Mouse (Mus musculus): ENCODE data around the gene Dgkh.

Gene Dgkh

DNA sequence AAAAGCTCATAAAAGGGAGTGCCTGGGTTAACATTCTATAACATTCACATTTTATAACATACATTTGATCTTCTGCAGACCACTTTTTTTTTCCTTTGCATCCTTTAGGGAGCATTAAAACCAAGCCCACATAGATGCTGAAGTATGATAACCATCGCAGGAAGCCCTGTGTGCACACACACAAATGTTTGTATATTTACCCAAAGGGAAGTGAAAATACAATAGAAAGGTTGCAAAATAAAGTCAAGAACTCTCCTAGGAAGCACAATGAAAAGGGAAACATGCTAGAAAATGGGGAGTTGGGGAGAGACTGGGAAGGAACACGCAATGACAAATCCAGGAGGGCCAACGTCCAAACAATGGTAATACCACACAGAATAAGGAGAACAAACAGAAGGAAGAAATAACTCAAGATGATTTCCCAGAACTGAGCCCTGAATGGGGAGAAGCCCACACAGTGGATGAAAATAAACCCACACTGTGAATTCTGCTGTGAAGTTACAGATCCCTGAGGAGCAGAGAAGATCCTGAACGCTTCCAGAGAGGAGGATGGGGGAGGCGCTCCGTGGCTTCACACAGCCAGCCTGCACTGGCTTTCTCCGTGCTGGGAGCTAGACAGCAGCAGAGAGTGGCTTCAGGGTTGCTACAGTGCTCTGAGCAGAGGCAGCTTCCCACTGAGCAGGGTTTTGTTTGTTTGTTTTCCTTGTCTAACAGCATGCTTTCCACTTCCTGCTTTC lies 54.6 kb downstream of the Dgkh start:
- no peak for DNase-seq (ENCODE audit: low spot score in 2 of 2)

DNA sequence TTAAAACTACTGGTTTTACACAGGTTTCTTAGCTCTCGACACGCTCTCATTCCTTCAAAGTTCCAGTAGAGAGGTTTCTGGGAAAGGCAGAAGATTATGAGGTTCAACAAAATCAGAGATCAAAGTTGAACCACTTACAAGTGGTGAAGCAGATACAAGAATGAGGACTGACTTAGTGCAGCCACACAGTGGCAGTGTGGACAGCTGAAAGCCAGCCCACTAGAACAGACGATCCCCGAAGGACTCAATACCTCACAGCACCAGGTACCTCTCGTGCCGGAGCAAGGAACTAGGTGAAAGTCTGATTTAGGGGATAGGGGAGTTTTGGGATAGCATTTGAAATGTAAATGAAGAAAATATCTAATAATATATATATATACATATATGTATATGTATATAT lies 56.1 kb downstream of the Dgkh start:
- DNase-seq (ENCODE audit: low spot score in 2 of 2), result no peak

DNA sequence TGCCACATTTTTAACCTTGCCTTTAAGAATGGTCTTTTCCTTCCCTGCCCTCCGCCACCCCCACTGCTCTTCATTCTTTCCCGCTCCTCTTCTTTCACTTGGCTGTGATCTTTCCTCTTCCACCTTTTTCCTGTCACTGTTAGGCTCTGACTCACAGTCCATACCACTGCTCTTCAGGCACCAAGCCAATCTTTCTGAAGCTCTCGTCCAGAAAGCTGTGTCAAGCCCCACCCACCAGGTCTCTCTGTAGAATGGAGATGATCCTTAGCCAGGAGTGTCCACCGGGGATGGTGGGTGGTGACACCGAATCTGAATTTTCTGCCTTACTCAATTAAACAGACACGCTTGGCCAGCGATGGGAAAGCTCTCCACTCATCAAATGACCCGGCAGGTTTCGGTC lies 58.0 kb downstream of the Dgkh start:
- DNase-seq (ENCODE audit: low spot score in 2 of 2), result no peak

DNA sequence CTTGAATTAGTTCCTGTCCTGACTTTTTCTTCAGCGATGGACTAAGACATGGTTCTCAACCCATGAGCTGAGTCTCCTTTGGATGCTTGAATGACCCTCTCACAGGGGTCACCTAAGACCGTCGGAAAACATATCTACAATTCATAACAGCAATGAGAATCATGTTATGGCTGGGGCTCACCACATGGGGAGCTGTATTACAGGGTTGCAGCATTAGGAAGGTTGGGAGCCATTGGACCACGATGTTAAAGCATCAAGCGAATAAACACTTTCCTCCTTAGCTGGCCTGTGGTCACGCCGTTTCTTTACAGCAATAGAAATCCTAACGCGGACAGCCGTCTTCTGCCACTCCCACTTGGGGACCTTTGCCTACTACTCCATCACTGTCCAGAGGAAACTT lies 62.6 kb downstream of the Dgkh start:
- DNase-seq (ENCODE audit: low spot score in 2 of 2), result no peak

DNA sequence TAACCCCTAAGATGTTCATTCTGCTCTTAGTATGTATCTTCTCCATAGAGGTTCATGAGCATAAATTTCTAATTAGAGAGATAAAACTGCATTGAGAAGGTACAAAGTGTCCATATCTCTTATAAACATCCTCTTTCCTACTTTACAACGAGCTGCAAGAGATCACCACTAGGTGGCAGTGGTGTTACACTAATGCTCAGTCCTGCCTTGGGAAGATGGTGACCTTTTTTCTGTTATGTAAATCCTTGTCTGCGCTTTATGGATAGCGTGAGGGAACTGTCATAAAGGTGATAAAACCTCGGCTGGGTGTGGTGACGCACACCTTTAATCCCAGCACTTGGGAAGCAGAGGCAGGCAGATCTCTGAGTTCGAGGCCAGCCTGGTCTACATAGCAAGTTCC lies 64.3 kb downstream of the Dgkh start:
- peak; percentile 57 to 60 for DNase-seq (ENCODE audit: low spot score in 2 of 2)

DNA sequence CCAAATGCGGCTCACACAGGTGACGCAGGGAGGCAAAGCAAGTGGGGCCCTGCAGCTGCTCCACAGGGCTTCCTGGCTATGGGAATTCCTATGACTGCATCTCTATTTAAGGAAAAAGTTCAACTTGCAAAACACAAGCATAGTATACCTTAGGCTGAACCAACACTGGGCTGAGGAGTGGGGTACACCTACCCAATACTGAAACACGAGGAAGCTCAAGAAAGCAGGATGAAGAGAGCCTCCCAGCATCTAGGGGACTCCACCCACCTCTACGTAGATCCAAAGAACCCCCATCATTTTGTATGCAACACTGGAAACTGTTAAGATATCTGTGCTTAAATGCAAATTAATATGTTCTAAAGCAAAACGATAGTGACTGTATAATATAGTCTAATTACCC lies 64.8 kb downstream of the Dgkh start:
- DNase-seq (ENCODE audit: low spot score in 2 of 2), result no peak

DNA sequence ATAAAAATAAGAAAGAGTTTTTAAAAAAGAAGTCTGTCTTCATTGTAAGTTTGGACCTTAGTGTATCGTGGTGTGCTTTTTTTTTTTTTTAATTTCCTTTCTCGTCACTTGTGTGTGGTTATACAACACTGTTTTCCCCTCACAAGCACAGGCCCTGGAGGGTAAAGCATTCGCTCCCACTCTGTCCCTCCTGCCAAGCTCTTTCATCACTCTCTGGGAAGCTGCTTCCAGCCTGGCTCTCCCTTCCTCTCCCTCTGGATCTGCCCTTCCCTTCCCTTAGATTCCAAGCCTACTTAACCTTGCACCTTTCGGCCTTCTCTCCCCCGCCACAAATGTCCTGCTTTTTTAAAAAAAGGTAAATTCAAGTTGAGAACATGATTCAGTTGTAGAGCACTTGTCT lies 69.9 kb downstream of the Dgkh start:
- DNase-seq (ENCODE audit: low spot score in 2 of 2), result no peak

DNA sequence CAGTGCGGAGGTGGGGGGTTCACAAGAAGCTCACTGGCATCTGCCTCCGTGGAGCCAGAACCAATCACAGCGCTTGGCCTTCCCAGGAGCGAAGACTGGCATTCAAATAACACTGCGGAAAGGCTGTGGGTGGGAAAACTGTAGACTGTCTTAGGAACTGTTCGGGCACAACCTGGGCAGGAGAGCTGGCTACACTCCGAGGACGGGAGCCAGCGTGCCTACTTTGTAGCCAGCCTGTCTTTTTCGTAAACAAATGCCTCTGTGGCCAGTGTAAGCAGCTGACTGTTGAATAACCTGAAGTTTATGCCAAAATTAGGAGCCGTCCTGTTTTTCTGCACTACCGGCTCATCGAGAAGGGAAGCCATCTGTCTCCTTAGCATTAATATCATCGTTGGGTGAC lies 71.1 kb downstream of the Dgkh start:
- no peak for DNase-seq (ENCODE audit: low spot score in 2 of 2)

DNA sequence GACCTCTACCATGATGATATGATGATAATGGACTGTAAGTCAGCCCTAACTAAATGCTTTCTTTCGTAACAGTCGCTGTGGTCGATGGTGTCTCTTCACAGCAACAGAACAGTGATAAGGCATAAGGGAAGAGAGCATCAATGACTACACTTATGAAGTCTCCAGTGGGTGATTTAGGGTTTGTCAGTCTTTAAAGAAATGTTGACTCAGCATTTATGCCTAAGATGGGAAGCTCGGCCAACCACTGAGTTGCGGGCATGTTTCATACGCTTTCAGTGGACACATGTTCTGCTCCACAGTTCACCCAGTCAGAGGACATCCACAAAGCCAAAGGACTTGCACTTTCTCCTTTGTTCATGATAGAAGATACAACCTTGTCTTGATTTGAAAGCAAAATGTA lies 73.9 kb downstream of the Dgkh start:
- DNase-seq (ENCODE audit: low spot score in 2 of 2), result no peak

DNA sequence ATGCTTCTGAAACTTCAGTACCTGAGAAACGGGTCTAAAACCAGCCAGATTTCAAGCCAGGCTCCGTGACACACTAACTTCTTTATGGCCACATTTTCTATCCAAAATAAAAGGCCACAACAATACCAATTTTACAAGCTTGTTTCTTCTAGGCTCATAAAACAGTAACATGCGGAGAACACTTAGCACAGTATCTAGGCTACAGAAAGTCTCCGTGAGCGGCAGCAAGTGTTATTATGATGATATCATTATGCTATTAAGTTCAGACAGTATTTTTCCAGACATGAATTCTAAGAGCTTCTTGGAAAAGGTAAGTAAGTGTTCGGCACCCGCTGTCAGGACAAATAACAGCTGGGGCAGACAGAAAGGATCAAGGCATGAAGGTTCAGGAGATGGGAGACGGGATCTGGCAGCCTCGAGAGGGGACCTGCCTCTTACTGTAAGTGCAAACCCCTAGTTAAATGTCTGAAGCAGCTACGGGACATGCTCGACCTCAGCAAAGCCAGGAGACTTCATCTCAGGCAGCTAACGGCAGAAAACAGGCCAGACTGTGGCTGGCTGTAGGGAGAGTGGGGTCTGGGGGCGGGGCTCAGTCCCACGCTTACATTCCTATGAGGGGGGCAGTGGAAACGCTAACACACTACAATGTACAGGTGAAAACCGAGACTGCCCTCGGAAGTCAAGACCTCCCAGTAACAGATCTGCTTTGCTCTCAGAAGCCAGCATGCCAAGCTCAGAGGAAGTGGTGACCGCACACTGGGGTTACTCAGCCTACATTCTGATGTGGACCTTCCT lies 75.5 kb downstream of the Dgkh start:
- no peak for DNase-seq (ENCODE audit: low spot score in 2 of 2)

DNA sequence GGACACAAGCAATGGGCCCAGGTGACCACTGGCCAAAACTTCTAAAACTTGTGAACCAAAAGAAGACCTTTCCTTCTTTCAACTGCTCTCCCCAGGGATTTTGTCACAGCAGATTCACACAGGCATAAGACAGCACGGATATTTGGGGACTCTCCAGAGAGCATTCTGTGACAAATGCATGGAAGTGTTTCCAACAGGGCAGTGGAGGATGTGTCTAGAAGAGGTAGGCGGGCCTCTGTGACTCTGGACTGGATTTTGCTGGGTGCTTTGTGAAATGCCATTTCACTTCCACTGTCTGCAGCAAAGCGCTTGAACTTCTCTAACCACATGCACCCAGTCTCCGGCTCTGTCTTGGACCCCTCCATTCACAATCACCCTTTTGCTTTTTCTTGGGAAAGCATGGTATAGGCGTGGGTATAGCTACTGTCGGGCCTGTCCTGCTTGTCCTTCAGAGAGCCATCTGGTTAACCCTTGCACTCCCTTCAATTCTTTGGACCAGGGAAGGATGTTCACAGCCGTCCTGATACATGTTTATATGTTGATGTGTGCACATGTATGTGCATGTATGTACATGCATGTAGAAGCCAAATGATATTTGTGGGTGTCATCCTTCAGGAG lies 77.5 kb downstream of the Dgkh start:
- no peak for DNase-seq (ENCODE audit: low spot score in 2 of 2)

DNA sequence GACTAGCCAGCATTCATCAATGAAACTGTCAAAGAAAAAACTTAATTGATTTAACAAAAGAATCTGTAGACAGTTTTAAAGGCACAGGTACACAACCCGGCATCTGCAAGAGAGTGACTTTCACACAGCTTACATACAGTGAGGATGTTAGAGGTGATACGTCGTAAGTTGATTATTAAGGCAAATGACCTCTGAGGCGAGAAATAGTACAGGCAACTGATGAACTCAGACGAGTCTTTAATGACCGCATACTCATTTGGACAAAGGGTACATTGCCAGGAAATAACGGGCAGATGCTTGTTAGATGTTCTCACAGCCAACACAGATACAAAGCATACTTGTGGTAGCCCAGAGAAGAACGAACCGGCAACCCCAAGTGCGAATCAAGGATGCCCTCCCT lies 78.4 kb downstream of the Dgkh start:
- DNase-seq (ENCODE audit: low spot score in 2 of 2), result no peak

DNA sequence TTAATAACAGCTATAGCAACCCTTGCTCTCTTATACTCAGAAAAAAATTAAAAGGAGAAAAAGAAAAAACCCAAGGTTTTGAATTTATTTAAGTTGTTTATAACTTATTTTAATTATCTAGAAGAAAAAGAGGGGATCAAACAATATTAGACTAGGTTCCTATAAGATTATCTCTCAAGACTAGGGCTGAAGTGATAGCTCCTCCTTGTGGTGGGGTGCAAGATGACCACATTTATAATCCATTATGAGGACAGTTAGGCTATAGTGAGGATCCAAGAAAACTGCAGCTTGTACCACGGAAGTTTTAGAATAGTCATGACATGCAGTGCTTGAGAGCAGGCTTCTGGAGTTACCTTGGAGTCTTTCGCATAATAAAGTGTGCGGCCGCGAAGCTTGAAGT lies 79.2 kb downstream of the Dgkh start:
- DNase-seq (ENCODE audit: low spot score in 2 of 2), result no peak

DNA sequence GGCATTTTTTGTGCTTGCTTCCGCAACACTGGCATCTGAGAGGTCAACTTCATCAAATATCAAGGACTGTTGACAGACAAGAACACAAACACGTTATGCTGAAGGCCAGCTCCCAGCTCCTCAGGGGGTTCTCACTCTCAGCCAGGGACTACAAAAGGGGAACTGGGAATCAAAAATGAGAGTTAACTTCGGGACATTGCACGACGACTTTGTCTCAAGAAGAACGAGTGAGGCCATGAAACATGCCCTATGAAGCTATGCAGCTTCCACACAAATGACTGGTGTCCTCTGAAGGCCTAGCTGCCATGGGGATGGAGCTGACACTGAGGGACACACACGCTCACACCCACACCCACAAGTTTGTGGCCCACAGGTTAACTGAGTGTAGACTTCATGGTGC lies 80.9 kb downstream of the Dgkh start:
- DNase-seq (ENCODE audit: low spot score in 2 of 2), result no peak

DNA sequence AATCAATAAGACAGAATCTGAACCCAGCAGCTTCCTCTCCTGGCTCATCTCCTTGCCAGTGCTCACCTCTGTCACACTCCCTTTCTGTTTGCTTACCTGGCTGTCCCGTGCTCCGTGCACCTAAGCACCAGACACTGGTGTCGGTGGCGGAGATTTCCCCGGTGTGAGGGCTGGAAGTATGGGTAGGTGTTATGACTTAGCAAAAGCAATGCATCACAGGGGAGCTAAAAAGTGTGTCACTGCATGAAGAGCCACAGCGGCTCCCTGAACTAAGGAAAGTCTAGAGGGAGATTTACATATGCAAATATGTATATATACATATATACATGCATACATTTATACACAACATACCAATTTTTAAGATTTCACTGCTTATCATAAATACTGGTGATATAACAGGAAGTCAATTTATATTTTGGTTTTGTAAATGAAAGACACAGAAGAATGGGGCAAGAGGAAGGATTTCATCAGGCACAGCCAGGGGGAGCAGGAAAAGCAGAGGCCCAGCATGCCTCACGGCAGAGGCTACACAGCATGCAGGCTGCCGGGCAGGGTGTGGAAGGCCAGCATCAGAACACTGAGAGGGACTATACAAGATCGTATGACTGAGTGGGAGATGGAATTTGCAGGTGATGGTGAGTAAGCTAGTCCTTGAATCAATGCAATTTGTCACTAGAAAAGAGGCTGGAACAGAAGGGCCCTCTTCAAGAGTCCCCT lies 82.0 kb downstream of the Dgkh start:
- no peak for DNase-seq (ENCODE audit: low spot score in 2 of 2)

DNA sequence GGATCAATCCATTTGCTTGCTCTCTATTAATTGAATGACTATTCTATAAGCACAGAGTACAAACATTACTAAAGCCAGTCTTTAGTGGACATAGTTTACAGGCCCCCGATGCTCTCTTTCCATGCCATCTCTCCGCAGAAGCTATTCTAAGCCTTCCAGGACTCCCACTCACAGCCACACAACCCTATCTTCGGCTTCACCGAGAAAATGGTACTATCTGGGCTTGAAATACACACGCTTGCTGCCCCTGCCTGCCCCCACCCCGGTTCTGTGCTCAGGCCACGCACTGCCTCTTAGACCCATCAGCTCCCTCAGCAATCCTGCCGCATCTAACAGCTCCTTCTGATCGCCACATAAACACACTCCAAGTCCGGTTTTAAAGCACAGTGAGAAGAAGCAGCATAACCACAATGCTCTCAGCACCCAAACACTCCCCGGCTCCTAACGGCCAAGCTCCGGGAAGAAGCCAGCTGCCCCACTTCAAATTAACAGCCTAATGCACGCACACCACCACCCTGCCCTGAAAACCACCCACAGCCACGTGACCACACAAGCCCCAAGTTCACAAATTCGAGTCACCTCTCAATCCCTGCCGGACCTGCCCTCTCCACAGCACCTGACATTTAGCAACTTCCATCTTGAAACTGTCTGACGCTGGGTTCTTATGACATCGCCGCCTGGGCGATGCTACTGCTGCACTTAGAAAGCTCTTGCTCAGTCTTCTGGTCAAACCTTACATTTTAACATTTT lies 82.9 kb downstream of the Dgkh start:
- DNase-seq (ENCODE audit: low spot score in 2 of 2), result peak in 1 of 2 experiments; percentile 13

DNA sequence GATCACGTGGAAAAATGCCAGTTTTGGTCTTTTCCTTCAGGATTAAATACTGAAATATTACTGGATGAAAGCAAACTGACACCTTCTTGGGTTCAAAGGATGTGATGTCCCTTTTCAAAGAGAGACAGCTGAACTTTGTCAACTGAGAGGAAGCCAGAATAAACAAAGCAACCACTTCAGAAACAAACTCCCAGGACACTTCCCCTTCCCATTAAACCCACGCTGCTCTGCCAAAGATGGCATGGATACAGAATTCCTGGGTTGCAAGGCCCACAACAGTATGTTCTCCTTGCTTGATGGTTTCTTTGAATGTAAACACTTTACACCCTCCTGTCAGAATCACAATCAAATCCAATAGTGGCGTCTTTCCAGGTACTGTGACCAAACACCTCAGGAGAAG lies 87.0 kb downstream of the Dgkh start:
- no peak for DNase-seq (ENCODE audit: low spot score in 2 of 2)

DNA sequence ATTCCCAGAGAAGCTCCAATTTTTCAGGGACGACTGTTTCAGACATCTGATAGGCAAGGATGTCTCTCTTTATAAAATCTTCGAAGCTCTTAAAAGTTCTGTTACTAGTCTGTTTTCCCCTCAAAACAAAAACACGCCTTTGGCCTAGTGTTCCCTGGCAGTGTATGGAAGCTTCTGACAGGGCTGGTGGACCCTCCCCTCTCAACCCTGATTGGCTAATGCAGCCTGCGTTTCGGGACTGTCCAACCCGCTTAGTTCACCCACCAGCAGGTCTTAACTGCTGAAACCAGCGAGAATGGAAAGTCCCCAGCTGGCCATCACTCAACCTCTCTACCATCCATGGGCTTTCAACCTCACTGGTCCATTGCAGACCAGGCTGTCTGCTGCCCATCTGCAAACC lies 91.3 kb downstream of the Dgkh start:
- no peak for DNase-seq (ENCODE audit: low spot score in 2 of 2)

DNA sequence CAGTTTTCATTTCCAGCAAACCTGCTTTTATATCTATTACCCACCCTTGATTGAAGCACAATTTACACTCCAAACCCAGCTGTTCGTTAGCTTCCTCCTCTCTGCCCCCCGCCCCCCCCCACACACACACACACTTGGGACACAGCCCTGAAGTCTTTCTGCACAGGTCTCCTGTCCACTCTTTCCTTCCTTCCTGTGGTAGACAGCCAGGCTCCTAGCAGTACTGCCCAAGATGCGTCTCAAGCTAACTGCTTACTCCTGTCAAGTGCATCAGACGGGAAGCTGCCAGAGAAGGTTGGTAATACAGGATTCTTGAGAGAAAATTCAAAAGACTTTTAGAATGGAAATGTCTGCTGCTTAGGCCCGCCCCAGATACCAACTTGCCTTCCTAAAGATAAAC lies 92.9 kb downstream of the Dgkh start:
- DNase-seq (ENCODE audit: low spot score in 2 of 2), result no peak

DNA sequence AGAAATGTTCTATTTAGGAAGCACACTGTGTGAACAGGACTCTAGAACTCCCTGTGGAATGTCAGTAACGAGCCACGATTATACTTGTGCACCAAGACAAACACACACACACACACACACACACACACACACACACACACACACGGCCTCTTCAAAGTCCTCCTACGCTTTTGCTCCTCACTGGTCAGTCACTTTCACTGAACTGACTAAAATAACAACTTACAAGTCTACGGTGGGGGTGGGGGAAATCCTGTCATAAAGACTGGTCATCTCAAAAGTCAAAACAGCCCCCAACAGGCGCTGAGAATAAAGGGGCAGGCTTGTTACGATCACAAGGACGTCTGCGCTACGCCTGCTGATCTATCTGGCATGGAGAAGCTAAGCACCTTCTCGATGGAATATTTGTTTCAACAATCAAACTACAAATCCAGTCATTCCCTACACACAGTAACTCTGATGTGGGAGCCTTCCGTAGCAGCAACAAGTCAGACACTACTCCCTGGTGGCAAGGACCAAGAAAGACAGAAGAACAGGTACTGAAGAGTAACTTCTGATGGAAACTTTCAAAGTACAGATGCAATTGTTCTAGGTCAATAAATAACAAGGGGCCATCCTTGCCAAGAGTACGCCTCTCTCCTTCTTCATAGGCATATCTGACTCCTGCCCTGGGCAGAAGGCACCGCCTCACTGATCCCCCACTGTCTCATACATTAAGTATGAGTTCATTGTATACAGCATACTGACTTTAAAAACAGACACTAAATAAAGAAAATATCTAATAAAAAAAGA lies 96.8 kb downstream of the Dgkh start:
- no peak for DNase-seq (ENCODE audit: low spot score in 2 of 2)

DNA sequence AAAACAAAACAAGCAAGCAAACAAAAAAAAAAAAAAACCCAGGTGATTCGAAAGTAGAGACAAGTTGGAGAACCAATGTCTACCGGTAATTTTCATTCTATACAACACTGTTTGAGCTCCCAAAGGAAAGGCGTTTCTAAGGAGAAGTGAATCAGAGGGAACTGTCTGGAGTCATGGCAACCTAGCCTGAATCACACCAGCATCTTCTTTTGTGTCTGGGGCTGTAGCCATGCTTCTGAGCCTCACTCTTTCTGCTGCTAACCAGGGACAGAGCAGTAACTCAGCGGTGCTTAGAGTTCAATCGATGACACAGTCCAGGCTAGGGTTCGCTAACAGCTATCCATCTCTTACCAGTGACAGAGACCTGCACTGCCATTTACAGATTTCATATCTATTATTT lies 99.8 kb downstream of the Dgkh start:
- DNase-seq (ENCODE audit: low spot score in 2 of 2), result no peak
